9 mouse cellular contexts compared by ENCODE assay signal in genomic region chr7:73583400-73583799, GRCm38 (mm10). TPM values are rescaled to one million over a fixed set of nuclear protein-coding genes. Genes with fewer than 3 reads are reported as not detected.
DNase-seq lines count a peak whose midpoint lies in the region; ATAC-seq lines count a peak whose summit lies in the region.
"Had no signal": no experiment of that assay in that cellular context is flagged by ENCODE, and none has a peak within 500 bp of the region (broad histone marks: within the 10 kb centered on the region; RNA-seq: fewer than 3 reads in every experiment).

No protein-coding gene starts in this region.

- H3K4me3 ChIP-seq in embryonic facial prominence, embryonic 12.5 days: no peak overlapping the region
- no peak overlapping the region for H3K4me3 ChIP-seq in embryonic facial prominence, embryonic 10.5 days
- no peak overlapping the region for H3K4me3 ChIP-seq in kidney, embryonic 16.5 days (ENCODE audit: low read length)

- H3K4me1 ChIP-seq in embryonic facial prominence, embryonic 12.5 days: peaks cover 32% of the 10 kb centered on the region
- peaks cover 35% of the 10 kb centered on the region for H3K4me1 ChIP-seq in embryonic facial prominence, embryonic 10.5 days
- H3K4me1 ChIP-seq in kidney, embryonic 16.5 days (ENCODE audit: insufficient read depth, low read length): peaks cover 47% of the 10 kb centered on the region

- no peak for ATAC-seq in embryonic facial prominence, embryonic 12.5 days (ENCODE audit: insufficient number of reproducible peaks, insufficient read depth, low FRiP score, low TSS enrichment)
- ATAC-seq in kidney, embryonic 16.5 days (ENCODE audit: low FRiP score, low TSS enrichment): no peak
- peak; percentile 48 for ATAC-seq in megakaryocyte, adult 5-6 weeks (ENCODE audit: poor library complexity, severe bottlenecking)

- H3K27me3 ChIP-seq in embryonic facial prominence, embryonic 12.5 days: no peaks in the 10 kb centered on the region
- no peaks in the 10 kb centered on the region for H3K27me3 ChIP-seq in embryonic facial prominence, embryonic 10.5 days (replicated peaks; ENCODE audit: low read depth, poor library complexity, severe bottlenecking)
- no peaks in the 10 kb centered on the region for H3K27me3 ChIP-seq in kidney, embryonic 16.5 days (ENCODE audit: insufficient read depth, low read length)

- H3K36me3 ChIP-seq in embryonic facial prominence, embryonic 12.5 days: no peaks in the 10 kb centered on the region
- H3K36me3 ChIP-seq in embryonic facial prominence, embryonic 10.5 days (replicated peaks): no peaks in the 10 kb centered on the region
- H3K36me3 ChIP-seq in kidney, embryonic 16.5 days (ENCODE audit: insufficient read depth, low read length): no peaks in the 10 kb centered on the region

- no peak for DNase-seq in embryonic facial prominence, embryonic 10.5 days (ENCODE audit: low spot score)
- no peak for DNase-seq in kidney, adult 18-20 months
- peak; percentile 85 for DNase-seq in T-cell, adult 2 months (ENCODE audit: low spot score)
- DNase-seq in layer of hippocampus, adult 8-10 months (ENCODE audit: low spot score in 2 of 2): no peak
- no peak for DNase-seq in frontal cortex, postnatal 10 days (ENCODE audit: low spot score in 2 of 2)
- DNase-seq: right cerebral cortex, adult 18-20 months had no signal

- 78% methylated on average over 7 of the region's 7 CpGs for WGBS in embryonic facial prominence, embryonic 12.5 days
- 82% methylated on average over 7 of the region's 7 CpGs for WGBS in embryonic facial prominence, embryonic 10.5 days
- WGBS in kidney, embryonic 16.5 days: 86% methylated on average over 7 of the region's 7 CpGs

- no peak overlapping the region for H3K9ac ChIP-seq in embryonic facial prominence, embryonic 12.5 days
- H3K9ac ChIP-seq in kidney, embryonic 16.5 days (replicated peaks; ENCODE audit: low read length): no peak overlapping the region

- H3K27ac ChIP-seq in embryonic facial prominence, embryonic 12.5 days: peak overlapping the region; percentile 91; the same call in 1 of the 2 replicates
- no peak overlapping the region for H3K27ac ChIP-seq in embryonic facial prominence, embryonic 10.5 days (replicated peaks)
- peak overlapping the region; percentile 93; the same call in 1 of the 2 replicates for H3K27ac ChIP-seq in kidney, embryonic 16.5 days (ENCODE audit: low read length)

- H3K9me3 ChIP-seq in embryonic facial prominence, embryonic 12.5 days: no peaks in the 10 kb centered on the region
- H3K9me3 ChIP-seq in embryonic facial prominence, embryonic 10.5 days: no peaks in the 10 kb centered on the region
- no peaks in the 10 kb centered on the region for H3K9me3 ChIP-seq in kidney, embryonic 16.5 days (ENCODE audit: low read length)

- no peak overlapping the region for H3K4me2 ChIP-seq in embryonic facial prominence, embryonic 12.5 days (replicated peaks)
- H3K4me2 ChIP-seq in kidney, embryonic 16.5 days (replicated peaks; ENCODE audit: low read depth, low read length): no peak overlapping the region

RNA-seq across cellular contexts. Expression of gene Chd2, which starts 41.8 kb away (rescaled TPM):
- polyA plus RNA-seq in embryonic facial prominence, embryonic 12.5 days (2016; fragmentation: Nextera tagmentation; extraction: Ambion mirVana): 57.9 and 65.0 TPM in 2 replicates
- polyA plus RNA-seq in embryonic facial prominence, embryonic 10.5 days (2016; fragmentation: Nextera tagmentation; extraction: Ambion mirVana): 49.2 and 54.8 TPM in 2 replicates
- 45.3 and 59.0 TPM in 2 replicates for polyA plus RNA-seq in kidney, embryonic 16.5 days (2015; fragmentation: Nextera tagmentation; extraction: Ambion mirVana)
- total RNA-seq in megakaryocyte, adult 5-6 weeks (2015): 51.4 and 54.4 TPM in 2 replicates
- total RNA-seq in megakaryocyte, adult 5-6 weeks (2017): 88.6 and 119 TPM in 2 replicates
- total RNA-seq in layer of hippocampus, adult 8-10 months (2022): 10 to 100 TPM; 42.5 to 70.6 (median 55.4) TPM
